In the genomic region with DNA sequence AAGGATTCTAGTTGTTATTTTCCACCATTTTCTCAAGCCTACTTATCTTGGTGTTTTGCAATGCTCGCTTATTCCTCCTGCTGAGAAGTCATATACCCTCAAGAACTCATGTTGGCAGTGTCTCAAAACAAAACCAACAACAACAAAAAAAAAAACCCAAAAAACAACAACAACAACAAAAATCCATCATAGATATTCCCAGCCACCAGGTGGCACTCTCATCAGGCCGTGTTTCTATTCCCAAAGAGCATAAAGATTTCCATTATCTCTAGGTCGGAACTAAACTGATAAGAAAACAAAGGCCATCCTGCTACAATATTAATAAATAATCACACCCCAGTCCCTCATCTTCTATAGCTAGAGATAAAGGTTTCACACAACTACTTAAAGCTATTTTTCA, we compare ENCODE assay signal across 10 mouse cellular contexts.
DNase-seq lines count a peak whose midpoint lies in the region; ATAC-seq lines count a peak whose summit lies in the region.
"Had no signal": no experiment of that assay in that cellular context is flagged by ENCODE, and none has a peak within 500 bp of the region (broad histone marks: within the 10 kb centered on the region; RNA-seq: fewer than 3 reads in every experiment).

No protein-coding gene starts in this region.

- H3K36me3 ChIP-seq in forebrain, embryonic 15.5 days, result peaks cover 62% of the 10 kb centered on the region
- H3K36me3 ChIP-seq in forebrain, embryonic 13.5 days (ENCODE audit: poor library complexity, severe bottlenecking), result peaks cover 78% of the 10 kb centered on the region

- no peak overlapping the region for H3K4me3 ChIP-seq in forebrain, embryonic 15.5 days
- no peak overlapping the region for H3K4me3 ChIP-seq in forebrain, embryonic 13.5 days
- H3K4me3 ChIP-seq: neural tube, embryonic 12.5 days had no signal

- peak overlapping the region; percentile 53 for H3K27ac ChIP-seq in forebrain, embryonic 15.5 days (replicated peaks)
- no peak overlapping the region for H3K27ac ChIP-seq in forebrain, embryonic 13.5 days
- H3K27ac ChIP-seq: neural tube, embryonic 12.5 days had no signal

- no peak overlapping the region for H3K4me2 ChIP-seq in forebrain, embryonic 15.5 days (replicated peaks)
- H3K4me2 ChIP-seq in forebrain, embryonic 13.5 days, result no peak overlapping the region
- H3K4me2 ChIP-seq: neural tube, embryonic 12.5 days had no signal

- H3K27me3 ChIP-seq in forebrain, embryonic 15.5 days, result no peaks in the 10 kb centered on the region
- no peaks in the 10 kb centered on the region for H3K27me3 ChIP-seq in forebrain, embryonic 13.5 days
- H3K27me3 ChIP-seq: neural tube, embryonic 12.5 days had no signal

- DNase-seq in right cerebral cortex, postnatal 4 days, result peak; percentile 38
- DNase-seq in right cerebral cortex, postnatal 25 days, result no peak
- DNase-seq in cerebellum, postnatal 25 days, result peak; percentile 45 to 72
- peak; percentile 62 for DNase-seq in retina, embryonic 14.5 days (ENCODE audit: low spot score)
- no peak for DNase-seq in layer of hippocampus, adult 11-12 months (ENCODE audit: low spot score)
- DNase-seq in urinary bladder, postnatal 25 days (ENCODE audit: low spot score), result no peak

- ATAC-seq in forebrain, embryonic 15.5 days (replicated peaks), result no peak
- no peak for ATAC-seq in forebrain, embryonic 13.5 days
- ATAC-seq: activated CD4-positive, CD25-positive, alpha-beta regulatory T cell, adult 4 months had no signal

- H3K9ac ChIP-seq in forebrain, embryonic 15.5 days (replicated peaks), result no peak overlapping the region
- no peak overlapping the region for H3K9ac ChIP-seq in forebrain, embryonic 13.5 days
- H3K9ac ChIP-seq: neural tube, embryonic 12.5 days had no signal

- H3K9me3 ChIP-seq in forebrain, embryonic 15.5 days, result no peaks in the 10 kb centered on the region
- H3K9me3 ChIP-seq in forebrain, embryonic 13.5 days (replicated peaks), result no peaks in the 10 kb centered on the region
- H3K9me3 ChIP-seq: neural tube, embryonic 12.5 days had no signal

- 63% methylated on average over 3 of the region's 3 CpGs for WGBS in forebrain, embryonic 15.5 days
- 75% methylated on average over 3 of the region's 3 CpGs for WGBS in forebrain, embryonic 13.5 days

- no peaks in the 10 kb centered on the region for H3K4me1 ChIP-seq in forebrain, embryonic 15.5 days
- H3K4me1 ChIP-seq in forebrain, embryonic 13.5 days, result no peaks in the 10 kb centered on the region
- H3K4me1 ChIP-seq: neural tube, embryonic 12.5 days had no signal

Comparison
In these comparisons a context has a peak if more than half of its experiments do, and no peak if none do; other contexts are left out.
1. DNase-seq: peak in right cerebral cortex, postnatal 4 days (single experiment), cerebellum, postnatal 25 days (2 of 2) and retina, embryonic 14.5 days (single experiment); none in right cerebral cortex, postnatal 25 days (single experiment), layer of hippocampus, adult 11-12 months (single experiment) and urinary bladder, postnatal 25 days (single experiment).